Mouse (Mus musculus): ENCODE measurements around the gene Krtap13.
"Not testable (repeated sequence)": the region's sequence is repeated elsewhere in the genome, so short reads cannot be mapped to it uniquely, and the experiment has no call there.

Gene Krtap13

GRCm38 (mm10) chr16:88751535-88751934, at the start of gene Krtap13:
Gene Krtap13, minus strand, starts transcription at chr16:88751635.
- DNase-seq = peak; percentile 1

- no peak for DNase-seq
Measured at GRCm38 (mm10) chr16:88786786-88787185, 35.4 kb upstream of the Krtap13 start.

DNA sequence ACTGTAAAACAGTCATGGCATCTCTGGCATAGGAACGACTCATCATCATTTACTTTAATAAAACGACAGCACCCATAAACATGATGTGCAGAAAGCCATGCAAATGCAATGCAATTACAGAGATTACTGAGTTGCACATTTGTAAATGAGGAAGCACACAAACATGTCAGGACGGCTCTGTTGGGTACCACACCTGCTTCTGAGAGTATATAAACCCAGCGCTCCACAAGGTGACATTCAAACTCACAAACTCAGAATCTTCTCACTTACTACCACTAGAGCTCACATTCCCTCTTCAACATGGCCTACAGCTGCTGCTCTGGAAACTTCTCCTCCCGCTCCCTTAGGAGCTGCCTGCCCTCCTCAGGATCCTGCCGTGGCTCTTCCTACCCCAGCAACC, 26.2 kb upstream of the Krtap13 start, which contains the start of gene Gm5965:
Gene Gm5965, plus strand, starts transcription at position 301 of the 400 bp plus-strand sequence.
- no peak for DNase-seq

DNA sequence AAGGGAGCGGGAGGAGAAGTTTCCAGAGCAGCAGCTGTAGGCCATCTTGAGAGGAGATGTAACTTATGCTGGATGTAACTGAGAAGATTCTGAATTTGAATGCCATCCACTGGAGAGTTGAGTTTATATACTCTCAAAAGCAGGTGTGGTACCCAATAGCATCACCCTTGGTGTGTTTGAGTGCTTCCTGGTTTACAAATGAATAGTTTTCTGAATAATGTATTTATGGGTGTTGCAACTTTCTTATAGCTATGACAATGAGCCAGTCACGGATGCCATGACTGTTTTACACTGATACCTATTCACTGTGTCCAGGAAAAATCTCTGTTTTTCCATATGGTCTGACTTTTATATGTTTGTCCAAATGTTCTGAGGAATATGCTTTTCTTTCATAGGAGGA, 22.7 kb upstream of the Krtap13 start, which contains the start of gene 2310057N15Rik:
Gene 2310057N15Rik, minus strand, starts transcription at position 101 of the 400 bp plus-strand sequence.
- peak; percentile 33 for DNase-seq

GRCm38 (mm10) chr16:88758547-88758946, 7.1 kb upstream of the Krtap13 start, which contains the start of gene 2310034C09Rik:
Gene 2310034C09Rik, plus strand, starts transcription at chr16:88758847.
- not testable (repeated sequence) for DNase-seq

DNA sequence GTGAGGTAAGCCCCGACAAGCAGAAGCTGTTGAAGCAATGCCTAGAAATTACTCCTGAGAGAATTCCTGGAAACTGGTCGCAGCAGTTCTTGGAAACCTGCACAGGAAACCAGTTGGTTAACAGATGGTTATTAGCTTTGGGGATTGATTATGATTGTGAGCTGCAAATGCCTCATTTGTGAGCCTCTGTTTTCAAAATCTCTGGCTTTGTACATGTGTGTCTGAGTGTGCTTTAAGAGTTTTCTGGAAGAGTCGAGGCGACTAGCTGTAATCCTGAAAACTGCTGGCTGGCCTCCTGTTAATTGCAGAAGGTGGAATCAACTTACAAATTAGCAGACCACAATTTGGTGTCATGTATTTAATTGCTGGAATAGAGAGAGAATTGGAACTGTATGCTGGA, 3.5 kb downstream of the Krtap13 start:
- no peak for DNase-seq

DNA sequence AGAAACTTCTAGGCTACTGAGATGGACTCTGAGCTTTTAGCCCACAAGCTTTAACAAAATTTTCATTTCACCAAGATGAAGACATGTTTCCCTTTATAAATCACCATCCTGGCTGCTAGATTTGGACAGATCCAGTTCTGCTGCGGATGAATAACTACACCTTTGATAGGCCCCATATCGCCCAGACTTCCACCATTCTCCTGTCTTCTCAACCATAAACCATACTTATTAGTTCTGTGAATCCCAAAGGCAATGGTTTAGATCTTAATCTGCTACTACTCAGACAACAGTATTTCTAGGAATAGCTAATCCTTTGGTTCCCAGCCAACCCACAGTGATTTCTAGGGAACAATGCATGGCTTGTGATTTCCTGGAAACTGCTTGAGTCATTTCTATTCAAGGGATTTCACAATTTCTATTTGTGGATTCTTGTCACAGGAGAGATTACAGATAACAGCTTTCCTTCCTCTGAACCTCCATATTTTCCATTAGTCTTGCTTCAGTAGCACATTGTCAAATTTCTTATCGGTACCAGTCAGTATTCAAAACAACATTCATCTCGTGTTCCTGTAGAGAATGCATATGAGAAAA, 6.6 kb downstream of the Krtap13 start:
- peak; percentile 64 for DNase-seq

- DNase-seq = no peak
Measured at GRCm38 (mm10) chr16:88735391-88735790, 16.0 kb downstream of the Krtap13 start.

DNA sequence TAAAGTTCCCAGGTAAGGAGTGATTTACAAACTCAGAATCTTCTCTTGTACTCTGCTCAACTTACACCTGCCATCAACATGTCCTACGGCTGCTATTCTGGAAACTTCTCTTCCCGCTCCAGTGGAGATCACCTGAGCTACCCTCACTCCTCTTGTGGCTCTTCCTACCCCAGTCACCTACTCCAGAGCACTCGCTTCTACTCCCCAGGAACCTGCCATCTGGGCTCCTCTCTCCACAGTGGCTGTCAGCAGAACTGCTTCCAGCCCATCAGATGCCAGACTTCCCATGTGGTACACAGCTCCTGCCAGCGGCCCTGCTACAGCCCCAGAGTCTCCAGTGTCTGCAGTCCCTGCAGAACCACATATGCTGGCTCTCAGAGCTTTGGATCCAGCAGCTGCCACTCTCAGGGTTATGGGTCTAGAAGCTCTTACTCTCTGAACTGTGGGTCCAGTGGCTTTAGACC, 22.6 kb downstream of the Krtap13 start, which contains the start of gene Krtap13-1:
Gene Krtap13-1, plus strand, starts transcription at position 51 of the 464 bp plus-strand sequence.
- DNase-seq = no peak

GRCm38 (mm10) chr16:88720031-88720430, 31.4 kb downstream of the Krtap13 start:
- DNase-seq = no peak

- DNase-seq = no peak
Measured at GRCm38 (mm10) chr16:88716549-88716948, 34.9 kb downstream of the Krtap13 start.

GRCm38 (mm10) chr16:88711245-88711644, 40.2 kb downstream of the Krtap13 start:
- no peak for DNase-seq

- DNase-seq = no peak
Measured at GRCm38 (mm10) chr16:88710757-88711156, 40.7 kb downstream of the Krtap13 start.

- DNase-seq = no peak
Measured at GRCm38 (mm10) chr16:88707496-88708012, 43.9 kb downstream of the Krtap13 start, which contains the start of gene 2310061N02Rik. Gene 2310061N02Rik, minus strand, starts transcription at chr16:88707962.

GRCm38 (mm10) chr16:88701072-88701864, 50.2 kb downstream of the Krtap13 start:
- no peak for DNase-seq

All from heart, adult 11 months (tissue).